Mouse (Mus musculus) olfactory bulb, adult 2 months (tissue): ENCODE measurements around the gene Umad1.

Experiments used
- CTCF ChIP-seq: fragments of 200-500 bp; IDR thresholded peaks from 2 replicates; pipeline ENCODE4 v1.5.1; 2012; ENCODE audit warnings: low read depth, mild to moderate bottlenecking, low read length, moderate library complexity; ENCODE audit not compliant: insufficient read depth
- POLR2A ChIP-seq: fragments of 200-500 bp; IDR thresholded peaks from 2 replicates; pipeline ENCODE4 v1.6.1; 2012; ENCODE audit warnings: mild to moderate bottlenecking, low read depth, low read length, moderate library complexity; ENCODE audit not compliant: insufficient read depth

- TF ChIP-seq CTCF, result no peak
- TF ChIP-seq POLR2A, result no peak
These were observed 213.8 kb downstream of the Umad1 start for GRCm38 (mm10) chr6:8472915-8473314.
